Comparison of ENCODE assay signal across 8 mouse cellular contexts in genomic region chr8:120321724-120322123, GRCm38 (mm10).
A peak's percentile ranks its signal among the peaks of the same experiment; 100 is the strongest.
DNase-seq lines count a peak whose midpoint lies in the region; TF ChIP-seq lines count a peak whose summit lies in the region.

No protein-coding gene starts in this region.

- H3K27me3 ChIP-seq in heart, adult 2 months (ENCODE audit: control insufficient read depth, insufficient read depth, low read length), result no peaks in the 10 kb centered on the region
- 0 out of 2 replicates have a peak, but pooled peaks cover 4% of the 10 kb centered on the region for H3K27me3 ChIP-seq in limb, embryonic 10.5 days (ENCODE audit: low read depth, poor library complexity, severe bottlenecking)

- peak; percentile 76 for TF ChIP-seq CTCF in heart, adult 2 months (IDR thresholded peaks at IDR 0.05)

- H3K79me2 ChIP-seq in heart, adult 2 months (replicated peaks; ENCODE audit: control insufficient read depth, insufficient read depth, low read length), result no peaks in the 10 kb centered on the region

- no peaks in the 10 kb centered on the region for H3K9me3 ChIP-seq in limb, embryonic 10.5 days (replicated peaks)

- WGBS in heart, adult 2 months, result 70% methylated on average over 6 of the region's 6 CpGs
- 42% methylated on average over 6 of the region's 6 CpGs for whole genome bisulfite sequencing in limb, embryonic 10.5 days

- no peak overlapping the region for H3K9ac ChIP-seq in heart, adult 2 months (ENCODE audit: low read depth, low read length)

- peaks cover 21% of the 10 kb centered on the region for H3K4me1 ChIP-seq in heart, adult 2 months (ENCODE audit: control insufficient read depth, insufficient read depth, low read length)
- peaks cover 81% of the 10 kb centered on the region for H3K4me1 ChIP-seq in limb, embryonic 10.5 days

- no peak for TF ChIP-seq POLR2A in heart, adult 2 months (IDR thresholded peaks at IDR 0.05; ENCODE audit: insufficient read depth, low read depth, low read length)

- no peak overlapping the region for H3K27ac ChIP-seq in heart, adult 2 months
- peak overlapping the region; percentile 85 for H3K27ac ChIP-seq in limb, embryonic 10.5 days

- H3K36me3 ChIP-seq in heart, adult 2 months (ENCODE audit: control insufficient read depth, insufficient read depth, low read length), result no peaks in the 10 kb centered on the region
- no peaks in the 10 kb centered on the region; the same call in 1 of the 2 replicates for H3K36me3 ChIP-seq in limb, embryonic 10.5 days

- no peak overlapping the region for H3K4me3 ChIP-seq in heart, adult 2 months
- no peak overlapping the region for H3K4me3 ChIP-seq in limb, embryonic 10.5 days

- peak in 1 of 2 experiments; percentile 31 for DNase-seq in heart, adult 2 months
- no peak for DNase-seq in heart, adult 11 months
- DNase-seq in spleen, postnatal 4 days (ENCODE audit: low spot score in 2 of 2), result peak; percentile 52 to 88
- no peak for DNase-seq in spleen, adult 12 weeks (ENCODE audit: low spot score)
- peak; percentile 73 for DNase-seq in limb, embryonic 10.5 days (ENCODE audit: low spot score)
- no peak for DNase-seq in frontal cortex, postnatal 10 days (ENCODE audit: low spot score in 2 of 2)
- DNase-seq in right cerebral cortex, adult 18-20 months, result no peak
- DNase-seq in ovary, postnatal 36 days (ENCODE audit: low spot score), result no peak

- no peak for TF ChIP-seq EP300 in heart, adult 2 months (IDR thresholded peaks at IDR 0.05; ENCODE audit: insufficient read depth, low read depth, low read length)

- intact Hi-C loops in heart, adult 2 months (cut with DNase I), result no loop called here

Comparison
In these comparisons a context has a peak if more than half of its experiments do, and no peak if none do; other contexts are left out.
1. DNase-seq: peak in spleen, postnatal 4 days (2 of 2) and limb, embryonic 10.5 days (single experiment); none in heart, adult 11 months (single experiment), spleen, adult 12 weeks (single experiment), frontal cortex, postnatal 10 days (0 of 2), right cerebral cortex, adult 18-20 months (single experiment) and ovary, postnatal 36 days (single experiment).